Mouse (Mus musculus) stomach, postnatal 0 days (tissue): ENCODE measurements at regions not wholly inside any gene's neighbourhood (a gene's known extent, or its start where the extent isn't known, plus 50 kb on each side); places are given as distances from the start of the nearest gene placed in this dataset.

Experiments
- ATAC-seq: fragments of 200-750 bp; cut with Nextera tagmentation; 2 replicates; pipeline ENCODE4 v1.8.0; 2017; ENCODE audit not compliant: low FRiP score, low TSS enrichment
- DNase-seq: peaks from one replicate; pipeline ENCODE4 v3.0.0-alpha.2; 2016; ENCODE audit warnings: low spot score
- H3K27ac ChIP-seq: fragments of 300-500 bp; sonication (generic); replicated peaks from 2 replicates; pipeline ENCODE4 v1.5.1; 2014; ENCODE audit warnings: mild to moderate bottlenecking, control low read depth
- H3K27me3 ChIP-seq: fragments of 300-500 bp; sonication (generic); 2 replicates; pipeline ENCODE4 v1.6.1; 2014; ENCODE audit warnings: low read length; ENCODE audit not compliant: control insufficient read depth, insufficient read depth
- H3K36me3 ChIP-seq: fragments of 300-500 bp; sonication (generic); 2 replicates; pipeline ENCODE4 v1.6.1; 2014; ENCODE audit warnings: low read length, mixed read lengths; ENCODE audit not compliant: control insufficient read depth, insufficient read depth
- H3K4me1 ChIP-seq: fragments of 300-500 bp; sonication (generic); replicated peaks from 2 replicates; pipeline ENCODE4 v1.6.1; 2014; ENCODE audit warnings: antibody characterized with exemption; ENCODE audit not compliant: control insufficient read depth, insufficient read depth
- H3K4me2 ChIP-seq: fragments of 300-500 bp; sonication (generic); replicated peaks from 2 replicates; pipeline ENCODE4 v1.6.1; 2014; ENCODE audit warnings: low read depth, mild to moderate bottlenecking, control low read depth, moderate library complexity
- H3K4me3 ChIP-seq: fragments of 300-500 bp; sonication (generic); 2 replicates; pipeline ENCODE4 v1.5.1; 2014; ENCODE audit warnings: low read depth, low read length, control low read depth
- H3K9ac ChIP-seq: fragments of 300-500 bp; sonication (generic); 2 replicates; pipeline ENCODE4 v1.6.1; 2014; ENCODE audit warnings: mild to moderate bottlenecking, low read length, control low read depth, mixed read lengths
- H3K9me3 ChIP-seq: fragments of 300-500 bp; sonication (generic); 2 replicates; pipeline ENCODE4 v1.6.1; 2016; ENCODE audit warnings: low read length; ENCODE audit not compliant: control insufficient read depth
- CTCF ChIP-seq: IDR thresholded peaks from 2 replicates; pipeline ENCODE4 v1.5.1; 2016; ENCODE audit warnings: antibody characterized with exemption, low read depth, mild to moderate bottlenecking, moderate library complexity
- EP300 ChIP-seq: optimal IDR thresholded peaks from 2 replicates; pipeline ENCODE3; 2016; ENCODE audit warnings: antibody characterized with exemption
- WGBS: fragments of 180-500 bp; shearing (Covaris S2); extraction: QIAGEN DNeasy Blood & Tissue Kit; methylation state at CpG from one replicate; pipeline ENCODE4 v1.1.7; 2014; 5-methylcytosine and 5-hydroxymethylcytosine counted together

- DNase-seq, result no peak
- Histone ChIP-seq H3K4me3 (no peak overlapping the region), H3K27ac (no peak overlapping the region), H3K27me3 (no peaks in the 10 kb centered on the region), H3K36me3 (no peaks in the 10 kb centered on the region), H3K4me2 (no peak overlapping the region), H3K4me1 (no peaks in the 10 kb centered on the region), H3K9me3 (no peaks in the 10 kb centered on the region), H3K9ac (no peak overlapping the region)
- WGBS, result 44% methylated on average over 5 of the region's 5 CpGs
- TF ChIP-seq CTCF, result no peak
- no peak for TF ChIP-seq EP300
- ATAC-seq, result no peak
Measured at GRCm38 (mm10) chr13:117472726-117473125, 129.4 kb upstream of the Hcn1 start.

DNA sequence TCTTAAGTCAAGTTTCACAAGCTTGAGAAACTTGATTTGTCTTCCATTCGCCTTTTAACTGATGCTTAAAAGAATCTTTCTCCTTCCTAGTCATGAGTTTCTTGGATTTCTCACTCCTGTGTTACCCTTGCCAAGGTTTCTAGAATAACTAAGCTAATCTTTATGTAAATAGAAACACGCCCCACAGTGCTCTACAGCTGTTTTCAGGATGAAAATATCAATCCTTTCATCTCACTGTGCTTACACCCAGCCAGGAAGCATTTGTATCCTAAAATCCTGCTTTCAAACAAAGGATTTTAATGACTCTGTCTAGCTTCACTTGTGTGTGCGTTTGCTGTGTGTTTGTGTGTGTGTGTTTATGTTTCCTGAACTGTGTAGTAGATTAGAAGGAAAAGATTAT is 119.5 kb upstream of the Hcn1 start:
- no peak overlapping the region for H3K9ac ChIP-seq
- H3K4me3 ChIP-seq, result no peak overlapping the region
- no peaks in the 10 kb centered on the region for H3K27me3 ChIP-seq
- no peaks in the 10 kb centered on the region for H3K9me3 ChIP-seq
- no peak; the same call in 1 of the 2 replicates for ATAC-seq
- no peak for TF ChIP-seq EP300
- no peak for TF ChIP-seq CTCF
- no peaks in the 10 kb centered on the region for H3K36me3 ChIP-seq
- no peak overlapping the region for H3K27ac ChIP-seq
- whole genome bisulfite sequencing, result 6% methylated on average over 3 of the region's 3 CpGs
- H3K4me1 ChIP-seq, result peaks cover 4% of the 10 kb centered on the region
- DNase-seq, result no peak
- H3K4me2 ChIP-seq, result no peak overlapping the region

DNA sequence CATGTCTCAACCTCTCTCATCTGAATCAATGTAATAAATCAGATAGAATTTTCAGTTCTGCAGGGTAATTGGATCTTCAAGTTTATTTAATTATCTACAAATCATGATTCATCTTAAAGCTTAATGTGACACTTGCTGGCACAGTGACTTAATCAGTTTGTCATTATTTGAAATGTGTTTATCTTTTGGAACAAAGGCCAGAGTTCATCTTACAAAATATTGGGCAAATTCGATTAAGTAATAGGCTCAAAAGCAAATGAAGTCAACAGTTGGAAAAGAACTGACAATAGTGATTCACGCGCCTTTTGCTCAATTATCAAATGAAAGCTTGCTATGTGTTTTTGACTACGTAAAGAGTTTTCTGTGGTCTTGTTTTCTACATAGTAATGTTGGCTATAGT is 93.4 kb upstream of the Hcn1 start:
- Histone ChIP-seq H3K4me2 (no peak overlapping the region), H3K27ac (no peak overlapping the region), H3K27me3 (no peaks in the 10 kb centered on the region), H3K9me3 (no peaks in the 10 kb centered on the region), H3K9ac (no peak overlapping the region), H3K4me1 (no peaks in the 10 kb centered on the region), H3K4me3 (no peak overlapping the region), H3K36me3 (no peaks in the 10 kb centered on the region)
- no peak for ATAC-seq
- TF ChIP-seq EP300 (no peak), CTCF (no peak)
- 71% methylated on average over 4 of the region's 4 CpGs for WGBS
- DNase-seq, result no peak

GRCm38 (mm10) chr13:117550108-117550507 is 52.0 kb upstream of the Hcn1 start:
- H3K4me3 ChIP-seq, result no peak overlapping the region
- H3K9ac ChIP-seq, result no peak overlapping the region
- DNase-seq (peak; percentile 30), ATAC-seq (no peak)
- 33% methylated on average over 3 of the region's 3 CpGs for WGBS
- no peaks in the 10 kb centered on the region for H3K4me1 ChIP-seq
- H3K9me3 ChIP-seq, result no peaks in the 10 kb centered on the region
- no peaks in the 10 kb centered on the region for H3K36me3 ChIP-seq
- H3K4me2 ChIP-seq, result no peak overlapping the region
- no peak overlapping the region for H3K27ac ChIP-seq
- TF ChIP-seq EP300 (no peak), CTCF (peak; percentile 83)
- H3K27me3 ChIP-seq, result no peaks in the 10 kb centered on the region
